Mouse (Mus musculus) CH12.LX (cell line): ENCODE data around the gene Ly75. TPM values are rescaled to one million over a fixed set of nuclear protein-coding genes. Genes with fewer than 3 reads are reported as not detected.

Source experiments
- DNase-seq: peaks from one replicate; pipeline ENCODE4 v3.0.0-alpha.2; 2013; ENCODE audit errors: extremely low read depth
- H3K27ac ChIP-seq: 2 replicates; pipeline ENCODE4 v1.5.1; 2012; ENCODE audit warnings: low read depth, mild to moderate bottlenecking, control low read depth, moderate library complexity; ENCODE audit not compliant: insufficient read depth
- H3K27me3 ChIP-seq: replicated peaks from 2 replicates; pipeline ENCODE3; 2012; ENCODE audit warnings: inconsistent platforms
- H3K36me3 ChIP-seq, 2 experiments: replicated peaks in 1 of 2; 2 replicates each; pipeline versions ENCODE3 to v1.6.1; 2012; ENCODE audit warnings: inconsistent platforms in 1 of 2, low read length in 1 of 2, mild to moderate bottlenecking in 1 of 2, mixed read lengths in 1 of 2, moderate library complexity in 1 of 2; ENCODE audit not compliant: control insufficient read depth in 1 of 2, insufficient read depth in 1 of 2
- H3K4me1 ChIP-seq, 2 experiments: 2 replicates each; pipeline ENCODE4 v1.6.1; 2012; ENCODE audit warnings: inconsistent platforms in 1 of 2, moderate library complexity in 1 of 2; ENCODE audit not compliant: insufficient read depth in 2 of 2, control insufficient read depth in 1 of 2
- H3K4me2 ChIP-seq: 2 replicates; pipeline ENCODE4 v1.6.1; 2012; ENCODE audit warnings: low read depth, mild to moderate bottlenecking, control low read depth; ENCODE audit not compliant: poor library complexity, insufficient read depth, severe bottlenecking
- H3K4me3 ChIP-seq, 3 experiments: fragments of 150-350 bp in 1 of 3; sonication (generic) in 1 of 3; replicated peaks in 1 of 3; 2 replicates each; pipeline versions ENCODE3 to v1.5.1; 2011 to 2012; ENCODE audit warnings: low read depth in 2 of 3, low read length in 2 of 3, mild to moderate bottlenecking in 2 of 3, moderate library complexity in 2 of 3, control low read depth in 1 of 3, improper control_type of control experiment in 1 of 3, inconsistent platforms in 1 of 3, mixed read lengths in 1 of 3; ENCODE audit not compliant: poor library complexity in 1 of 3
- H3K79me2 ChIP-seq: replicated peaks from 2 replicates; pipeline ENCODE4 v1.6.1; 2012; ENCODE audit warnings: mild to moderate bottlenecking, moderate library complexity; ENCODE audit not compliant: control insufficient read depth, poor library complexity, insufficient read depth, severe bottlenecking; ENCODE audit errors: extremely low read depth
- H3K9ac ChIP-seq: 2 replicates; pipeline ENCODE4 v1.6.1; 2012; ENCODE audit warnings: low read depth, mild to moderate bottlenecking, control low read depth, moderate library complexity; ENCODE audit not compliant: insufficient read depth
- H3K9me3 ChIP-seq: replicated peaks from 2 replicates; pipeline ENCODE3; 2012; ENCODE audit warnings: low read length, inconsistent platforms, mixed read lengths
- CTCF ChIP-seq, 2 experiments: IDR thresholded peaks in 1 of 2; conservative IDR thresholded peaks in 1 of 2; 2 replicates each; pipeline ENCODE4 v1.5.1; 2011 to 2012; ENCODE audit warnings: low read depth in 2 of 2, low read length in 2 of 2, improper control_type of control experiment in 1 of 2, inconsistent platforms in 1 of 2, mild to moderate bottlenecking in 1 of 2, moderate library complexity in 1 of 2
- HCFC1 ChIP-seq: IDR thresholded peaks from 2 replicates; pipeline ENCODE4 v1.6.1; 2012; ENCODE audit warnings: low read depth, mild to moderate bottlenecking, inconsistent platforms, low read length, improper control_type of control experiment
- MEF2A ChIP-seq: IDR thresholded peaks from 2 replicates; pipeline ENCODE4 v1.6.1; 2014; ENCODE audit warnings: low read depth, mild to moderate bottlenecking, inconsistent platforms, low read length, improper control_type of control experiment, borderline replicate concordance
- NRF1 ChIP-seq: IDR thresholded peaks from 2 replicates; pipeline ENCODE4 v1.6.1; 2014; ENCODE audit warnings: low read depth, mild to moderate bottlenecking, inconsistent platforms, low read length, improper control_type of control experiment, moderate library complexity
- POLR2A ChIP-seq: IDR thresholded peaks from 2 replicates; pipeline ENCODE4 v1.6.1; 2011; ENCODE audit warnings: low read depth, mild to moderate bottlenecking, improper control_type of control experiment, low read length
- POLR2AphosphoS2 ChIP-seq: IDR thresholded peaks from 2 replicates; pipeline ENCODE4 v1.6.1; 2011; ENCODE audit warnings: low read depth, low read length, improper control_type of control experiment
- RAD21 ChIP-seq: IDR thresholded peaks from 2 replicates; pipeline ENCODE4 v1.6.1; 2011; ENCODE audit warnings: low read depth, mild to moderate bottlenecking, low read length, improper control_type of control experiment, moderate library complexity
- RCOR1 ChIP-seq: conservative IDR thresholded peaks from 2 replicates; pipeline ENCODE4 v1.6.1; 2012; ENCODE audit warnings: low read depth, mild to moderate bottlenecking, inconsistent platforms, low read length, improper control_type of control experiment
- SIN3A ChIP-seq: IDR thresholded peaks from 2 replicates; pipeline ENCODE4 v1.6.1; 2012; ENCODE audit warnings: low read length, improper control_type of control experiment, inconsistent platforms
- ZC3H11A ChIP-seq: IDR thresholded peaks from 2 replicates; pipeline ENCODE4 v1.6.1; 2012; ENCODE audit warnings: low read depth, mild to moderate bottlenecking, inconsistent platforms, low read length, improper control_type of control experiment
- ZKSCAN1 ChIP-seq: IDR thresholded peaks from 2 replicates; pipeline ENCODE4 v1.6.1; 2012; ENCODE audit warnings: low read depth, inconsistent platforms, low read length, improper control_type of control experiment, borderline replicate concordance
- ZNF384 ChIP-seq: IDR thresholded peaks from 2 replicates; pipeline ENCODE4 v1.6.1; 2012; ENCODE audit warnings: low read depth, low read length, improper control_type of control experiment, inconsistent platforms
- dilution Hi-C: fragments of 300-500 bp; cut with MboI; formaldehyde crosslinking; loops from 2 replicates; pipeline ENCODE4 v1.14.3; 2020; ENCODE audit warnings: low sequenced_read_pairs; ENCODE audit not compliant: extremely low pct_unique_long_range_greater_than_20kb, extremely low pct_ligation_motif_present
- in situ Hi-C: fragments of 300-500 bp; cut with MboI; formaldehyde crosslinking; loops from 3 replicates; pipeline ENCODE4 v1.14.3; 2019; ENCODE audit warnings: low sequenced_read_pairs, low pct_ligation_motif_present, low pct_unique_long_range_greater_than_20kb, mixed read lengths
- polyA plus RNA-seq: library from polyadenylated mRNA; unstranded; fragments of >175 nt; gene quantifications from 2 replicates; pipeline ENCODE4 v1.2.1, GENCODE M21; 2012; ENCODE audit warnings: low read depth; ENCODE audit not compliant: insufficient read length
- total RNA-seq, 2 experiments: library from RNA; depleted of rRNA; stranded (reverse); fragments of 300-350 nt in 1 of 2; fragments of >200 nt in 1 of 2; gene quantifications; 2 replicates each; pipeline ENCODE4 v1.2.3; 2012 to 2014

Ly75 gene
- total and polyA plus RNA-seq, 3 experiments, result 10.6 to 32.2 (median 13.8) TPM

DNA sequence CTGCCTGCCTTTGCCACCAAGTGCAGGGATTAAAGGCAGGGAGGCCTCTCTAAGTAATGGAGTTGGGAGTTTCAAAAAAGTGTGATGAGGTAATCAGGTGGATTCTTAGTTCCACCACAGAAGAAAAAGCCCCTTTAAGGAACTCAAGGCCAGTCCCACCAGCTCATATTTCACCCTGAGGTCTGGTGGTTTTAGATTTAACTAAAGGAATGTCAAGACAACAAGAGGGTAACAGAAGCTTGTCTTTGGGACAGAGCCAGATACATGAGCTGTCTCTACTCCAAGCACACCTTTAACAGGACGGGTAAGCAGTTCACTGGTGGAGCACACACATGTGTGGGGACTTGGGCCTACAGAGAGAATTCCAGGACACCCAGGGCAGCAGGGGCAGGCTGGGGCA, 115.5 kb downstream of the Ly75 start:
- H3K4me1 ChIP-seq, result peaks cover 0 to 10% of the 10 kb centered on the region in 2 experiments; a peak in 2 of 4 replicates
- no peak overlapping the region for H3K9ac ChIP-seq
- in situ Hi-C loops (no loop called here), dilution Hi-C loops (no loop called here)
- H3K36me3 ChIP-seq, result no peaks in the 10 kb centered on the region
- no peak for DNase-seq
- no peak overlapping the region for H3K4me2 ChIP-seq
- H3K27ac ChIP-seq, result no peak overlapping the region
- no peak overlapping the region for H3K4me3 ChIP-seq
- peaks cover 5% of the 10 kb centered on the region for H3K9me3 ChIP-seq
- H3K27me3 ChIP-seq, result no peaks in the 10 kb centered on the region
- TF ChIP-seq RCOR1 (no peak), HCFC1 (no peak), POLR2A (no peak), POLR2AphosphoS2 (no peak)
- H3K79me2 ChIP-seq, result no peaks in the 10 kb centered on the region

DNA sequence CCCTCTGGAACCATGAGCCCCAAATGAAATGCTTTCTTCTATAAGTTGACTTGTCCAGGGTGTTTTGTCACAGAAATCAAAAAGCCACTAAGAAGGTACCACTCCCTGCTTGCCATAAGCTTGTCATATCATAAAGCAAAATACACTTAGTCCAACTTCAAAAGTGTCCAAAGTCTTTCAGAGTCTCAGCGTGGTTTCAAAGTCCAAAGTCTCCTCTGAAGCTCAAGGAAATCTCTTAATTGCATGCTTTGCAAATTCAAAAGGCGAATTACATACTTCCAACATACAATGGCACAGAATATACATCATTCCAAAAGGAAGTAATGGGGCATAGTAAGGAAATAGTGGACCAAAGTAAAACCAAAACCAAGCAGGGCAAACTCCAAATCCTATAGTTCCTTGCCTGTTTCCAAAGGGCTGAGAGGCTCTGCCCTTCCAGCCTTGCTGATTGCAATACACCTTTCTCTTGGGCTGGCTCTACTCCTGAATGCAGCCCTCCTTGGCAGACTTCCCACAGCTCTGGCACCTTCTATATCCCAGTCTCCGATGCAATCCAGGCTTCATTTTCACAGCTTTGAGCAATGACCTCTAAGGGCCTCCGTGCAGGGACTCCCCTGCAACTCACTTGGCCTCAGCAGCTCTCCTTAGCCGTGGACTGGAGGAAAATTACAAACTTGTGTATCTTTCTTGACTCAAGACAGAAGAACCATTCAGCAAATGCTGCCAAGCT, 122.3 kb downstream of the Ly75 start:
- dilution Hi-C loops, result no loop called here
- no peak for TF ChIP-seq CTCF (conservative IDR thresholded peaks at IDR 0.05 in 1 of 2, IDR thresholded peaks at IDR 0.05 in 1 of 2; ENCODE audit: low read depth in 2 of 2, low read length in 2 of 2)
- no peak for TF ChIP-seq ZC3H11A
- no peak for TF ChIP-seq ZKSCAN1
- no peak for TF ChIP-seq NRF1
- TF ChIP-seq ZNF384, result no peak

DNA sequence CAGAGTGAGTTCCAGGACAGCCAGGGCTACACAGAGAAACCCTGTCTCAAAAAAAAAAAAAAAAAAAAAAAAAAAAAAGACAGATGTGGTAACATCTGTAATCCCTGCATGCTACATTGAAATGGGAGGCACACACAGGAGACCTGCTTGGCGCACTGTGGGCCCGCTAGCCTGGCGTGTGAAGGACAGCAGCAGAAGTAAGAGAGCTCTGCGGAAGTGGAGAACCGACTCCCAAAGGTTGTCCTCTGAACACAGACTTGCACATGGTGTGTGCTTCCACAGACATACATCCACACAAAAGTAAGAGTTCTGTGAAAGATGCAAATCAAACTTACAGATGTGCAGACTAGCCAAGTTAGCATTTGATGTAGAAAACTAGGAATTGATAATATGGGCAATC, 123.9 kb downstream of the Ly75 start:
- no peaks in the 10 kb centered on the region for H3K27me3 ChIP-seq
- H3K79me2 ChIP-seq, result no peaks in the 10 kb centered on the region
- peaks cover 2% of the 10 kb centered on the region for H3K9me3 ChIP-seq
- dilution Hi-C loops, result no loop called here
- H3K4me2 ChIP-seq, result no peak overlapping the region
- H3K36me3 ChIP-seq, result no peaks in the 10 kb centered on the region
- no peak overlapping the region for H3K27ac ChIP-seq
- H3K4me1 ChIP-seq, result no peaks in the 10 kb centered on the region
- no peak for TF ChIP-seq SIN3A
- no peak for TF ChIP-seq POLR2AphosphoS2
- no peak for TF ChIP-seq RAD21
- TF ChIP-seq MEF2A, result no peak
- in situ Hi-C loops, result no loop called here
- no peak overlapping the region for H3K9ac ChIP-seq
- no peak overlapping the region for H3K4me3 ChIP-seq
- no peak for DNase-seq

More for the DNA sequence above, 122.3 kb downstream of the Ly75 start:
- in situ Hi-C loops, result no loop called here
- DNase-seq, result no peak
- no peak overlapping the region for H3K27ac ChIP-seq
- no peak overlapping the region for H3K9ac ChIP-seq
- peaks cover 2% of the 10 kb centered on the region for H3K9me3 ChIP-seq
- no peaks in the 10 kb centered on the region for H3K79me2 ChIP-seq
- H3K4me1 ChIP-seq, result no peaks in the 10 kb centered on the region
- no peak overlapping the region for H3K4me2 ChIP-seq
- no peaks in the 10 kb centered on the region for H3K27me3 ChIP-seq
- H3K36me3 ChIP-seq, result no peaks in the 10 kb centered on the region
- no peak overlapping the region for H3K4me3 ChIP-seq
